Mouse (Mus musculus) lung, embryonic 16.5 days (tissue): ENCODE results near the gene Palm. TPM values are rescaled to one million over a fixed set of nuclear protein-coding genes. Genes with fewer than 3 reads are reported as not detected.
A peak's percentile ranks its signal among the peaks of the same experiment; 100 is the strongest.

Experiments used
- ATAC-seq: fragments of 200-750 bp; cut with Nextera tagmentation; 2 replicates; pipeline ENCODE4 v1.8.0; 2017; ENCODE audit warnings: low read depth, mild to moderate bottlenecking, moderate library complexity
- H3K27ac ChIP-seq: fragments of 300-500 bp; sonication (generic); 2 replicates; pipeline ENCODE4 v1.5.1; 2014; ENCODE audit warnings: mild to moderate bottlenecking, control low read depth, low read length
- H3K27me3 ChIP-seq: fragments of 300-500 bp; sonication (generic); 2 replicates; pipeline ENCODE4 v1.6.1; 2014; ENCODE audit warnings: low read depth, low read length, mixed read lengths; ENCODE audit not compliant: control insufficient read depth, insufficient read depth
- H3K36me3 ChIP-seq: fragments of 300-500 bp; sonication (generic); 2 replicates; pipeline ENCODE4 v1.6.1; 2014; ENCODE audit warnings: low read length; ENCODE audit not compliant: control insufficient read depth, insufficient read depth
- H3K4me1 ChIP-seq: fragments of 300-500 bp; sonication (generic); replicated peaks from 2 replicates; pipeline ENCODE4 v1.6.1; 2014; ENCODE audit warnings: low read length, mixed read lengths; ENCODE audit not compliant: control insufficient read depth, insufficient read depth
- H3K4me2 ChIP-seq: fragments of 300-500 bp; sonication (generic); 2 replicates; pipeline ENCODE4 v1.6.1; 2014; ENCODE audit warnings: low read depth, low read length, control low read depth
- H3K4me3 ChIP-seq: fragments of 300-500 bp; sonication (generic); 2 replicates; pipeline ENCODE4 v1.5.1; 2014; ENCODE audit warnings: mild to moderate bottlenecking, low read length, control low read depth
- H3K9ac ChIP-seq: fragments of 300-500 bp; sonication (generic); 2 replicates; pipeline ENCODE4 v1.6.1; 2014; ENCODE audit warnings: low read length, control low read depth
- H3K9me3 ChIP-seq: fragments of 300-500 bp; sonication (generic); 2 replicates; pipeline ENCODE4 v1.6.1; 2016; ENCODE audit warnings: low read length; ENCODE audit not compliant: control insufficient read depth
- WGBS: fragments of 180-500 bp; shearing (Covaris S2); extraction: QIAGEN DNeasy Blood & Tissue Kit; methylation state at CpG from one replicate; pipeline ENCODE4 v1.1.7; 2014; 5-methylcytosine and 5-hydroxymethylcytosine counted together
- polyA plus RNA-seq: library from polyadenylated mRNA; unstranded; fragments of >200 nt; fragmentation: Nextera tagmentation; extraction: Ambion mirVana; gene quantifications from 2 replicates; pipeline ENCODE4 v1.2.1, GENCODE M21; 2015

The Palm gene
- polyA plus RNA-seq, 1 experiment from 2014 or later, result 54.1 TPM

- H3K36me3 ChIP-seq, result peaks cover 51% of the 10 kb centered on the region
- H3K9ac ChIP-seq, result peak overlapping the region; percentile 99; the same call in 1 of the 2 replicates
- H3K4me2 ChIP-seq, result peak overlapping the region; percentile 85
- 34% methylated on average over 17 of the region's 17 CpGs for WGBS
- peak overlapping the region; percentile 100 for H3K27ac ChIP-seq
- ATAC-seq, result peak; percentile 14
- peak overlapping the region; percentile 93 for H3K4me3 ChIP-seq
- no peaks in the 10 kb centered on the region for H3K9me3 ChIP-seq
- H3K27me3 ChIP-seq, result no peaks in the 10 kb centered on the region
- H3K4me1 ChIP-seq, result peaks cover 26% of the 10 kb centered on the region
These were observed 65.2 kb downstream of the Palm start for GRCm38 (mm10) chr10:79858416-79859074.

GRCm38 (mm10) chr10:79859116-79859515 is 65.7 kb downstream of the Palm start:
- Histone ChIP-seq H3K4me2 (no peak overlapping the region), H3K9me3 (no peaks in the 10 kb centered on the region), H3K27ac (no peak overlapping the region), H3K9ac (no peak overlapping the region), H3K27me3 (no peaks in the 10 kb centered on the region), H3K4me1 (peaks cover 26% of the 10 kb centered on the region), H3K36me3 (peaks cover 52% of the 10 kb centered on the region), H3K4me3 (no peak overlapping the region)
- 66% methylated on average over 11 of the region's 11 CpGs for WGBS
- ATAC-seq, result no peak

- Histone ChIP-seq H3K9ac (no peak overlapping the region), H3K27me3 (no peaks in the 10 kb centered on the region), H3K4me1 (peaks cover 26% of the 10 kb centered on the region), H3K9me3 (no peaks in the 10 kb centered on the region), H3K4me3 (no peak overlapping the region), H3K36me3 (peaks cover 60% of the 10 kb centered on the region), H3K4me2 (no peak overlapping the region), H3K27ac (no peak overlapping the region)
- no peak for ATAC-seq
- WGBS, result 89% methylated on average over 26 of the region's 26 CpGs
These were observed 66.9 kb downstream of the Palm start for GRCm38 (mm10) chr10:79860079-79860911.

- H3K27ac ChIP-seq, result no peak overlapping the region
- H3K4me3 ChIP-seq, result no peak overlapping the region
- H3K9me3 ChIP-seq, result no peaks in the 10 kb centered on the region
- peaks cover 60% of the 10 kb centered on the region for H3K36me3 ChIP-seq
- H3K27me3 ChIP-seq, result no peaks in the 10 kb centered on the region
- no peak overlapping the region for H3K4me2 ChIP-seq
- peaks cover 25% of the 10 kb centered on the region for H3K4me1 ChIP-seq
- H3K9ac ChIP-seq, result 0 out of 2 replicates have a peak overlapping the region, but pooled peaks have one; percentile 18
- WGBS, result 64% methylated on average over 25 of the region's 25 CpGs
- no peak for ATAC-seq
These were observed 68.1 kb downstream of the Palm start for GRCm38 (mm10) chr10:79861230-79862048.

GRCm38 (mm10) chr10:79862049-79862788 is 68.8 kb downstream of the Palm start:
- H3K9me3 ChIP-seq, result no peaks in the 10 kb centered on the region
- 82% methylated on average over 23 of the region's 23 CpGs for WGBS
- no peak overlapping the region for H3K9ac ChIP-seq
- no peaks in the 10 kb centered on the region for H3K27me3 ChIP-seq
- no peak overlapping the region for H3K4me3 ChIP-seq
- no peak for ATAC-seq
- no peak overlapping the region for H3K27ac ChIP-seq
- peaks cover 56% of the 10 kb centered on the region for H3K36me3 ChIP-seq
- peaks cover 17% of the 10 kb centered on the region for H3K4me1 ChIP-seq
- H3K4me2 ChIP-seq, result no peak overlapping the region

- H3K9me3 ChIP-seq, result no peaks in the 10 kb centered on the region
These were observed 69.6 kb downstream of the Palm start for GRCm38 (mm10) chr10:79862925-79863324.

GRCm38 (mm10) chr10:79864351-79865188 is 71.2 kb downstream of the Palm start:
- H3K27ac ChIP-seq, result no peak overlapping the region
- H3K4me2 ChIP-seq, result no peak overlapping the region
- H3K36me3 ChIP-seq, result peaks cover 47% of the 10 kb centered on the region
- 49% methylated on average over 10 of the region's 10 CpGs for WGBS
- no peaks in the 10 kb centered on the region; the same call in 1 of the 2 replicates for H3K4me1 ChIP-seq
- H3K9me3 ChIP-seq, result no peaks in the 10 kb centered on the region
- no peak overlapping the region for H3K4me3 ChIP-seq
- peak; percentile 4; the same call in 1 of the 2 replicates for ATAC-seq
- no peak overlapping the region for H3K9ac ChIP-seq
- no peaks in the 10 kb centered on the region for H3K27me3 ChIP-seq

More at GRCm38 (mm10) chr10:79862925-79863324, 69.6 kb downstream of the Palm start:
- peaks cover 54% of the 10 kb centered on the region for H3K36me3 ChIP-seq
- H3K27ac ChIP-seq, result no peak overlapping the region
- no peak overlapping the region for H3K4me3 ChIP-seq
- no peak for ATAC-seq
- H3K9ac ChIP-seq, result no peak overlapping the region
- 58% methylated on average over 10 of the region's 10 CpGs for WGBS
- H3K4me2 ChIP-seq, result no peak overlapping the region
- no peaks in the 10 kb centered on the region for H3K27me3 ChIP-seq
- peaks cover 10% of the 10 kb centered on the region for H3K4me1 ChIP-seq

- Histone ChIP-seq H3K4me1 (no peaks in the 10 kb centered on the region; the same call in 1 of the 2 replicates), H3K36me3 (peaks cover 41% of the 10 kb centered on the region), H3K4me3 (no peak overlapping the region), H3K9ac (0 out of 2 replicates have a peak overlapping the region, but pooled peaks have one; percentile 7), H3K27ac (no peak overlapping the region), H3K27me3 (no peaks in the 10 kb centered on the region), H3K9me3 (no peaks in the 10 kb centered on the region), H3K4me2 (no peak overlapping the region)
- 44% methylated on average over 12 of the region's 12 CpGs for WGBS
- peak; percentile 16; the same call in 1 of the 2 replicates for ATAC-seq
These were observed 71.8 kb downstream of the Palm start for GRCm38 (mm10) chr10:79865189-79865601.
